8 mouse cellular contexts compared by ENCODE assay signal in genomic region chr17:24351760-24352357, GRCm38 (mm10). TPM values are rescaled to one million over a fixed set of nuclear protein-coding genes. Genes with fewer than 3 reads are reported as not detected.
A peak's percentile ranks its signal among the peaks of the same experiment; 100 is the strongest.
DNase-seq lines count a peak whose midpoint lies in the region; ATAC-seq and TF ChIP-seq lines count a peak whose summit lies in the region.

TSS of gene Abca3 (plus strand) at chr17:24351950.

- ATAC-seq in heart, embryonic 15.5 days (replicated peaks; ENCODE audit: insufficient number of reproducible peaks, insufficient read depth, low FRiP score, low read depth) = peak; percentile 95
- ATAC-seq in liver, embryonic 14.5 days (ENCODE audit: insufficient read depth) = peak; percentile 82
- peak; percentile 93 for ATAC-seq in neural tube, embryonic 11.5 days (ENCODE audit: insufficient read depth, low FRiP score, low TSS enrichment)
- peak; percentile 94 for ATAC-seq in stomach, postnatal 0 days (ENCODE audit: low FRiP score, low TSS enrichment)

- peak within 1 kb of the TSS; percentile 70 for H3K9ac ChIP-seq in heart, embryonic 15.5 days
- H3K9ac ChIP-seq in liver, embryonic 14.5 days (replicated peaks) = peak within 1 kb of the TSS; percentile 96
- H3K9ac ChIP-seq in neural tube, embryonic 11.5 days (ENCODE audit: low read length) = peak within 1 kb of the TSS; percentile 87
- H3K9ac ChIP-seq in stomach, postnatal 0 days (ENCODE audit: low read length) = peak within 1 kb of the TSS; percentile 94

- under 1% methylated on average over 55 of the region's 55 CpGs for WGBS in forebrain, embryonic 10.5 days
- under 1% methylated on average over 45 of the region's 55 CpGs for WGBS in heart, embryonic 15.5 days
- under 1% methylated on average over 54 of the region's 55 CpGs for WGBS in liver, embryonic 14.5 days (ENCODE audit: insufficient replicate concordance)
- 0% methylated on average over 49 of the region's 55 CpGs for WGBS in neural tube, embryonic 11.5 days
- under 1% methylated on average over 53 of the region's 55 CpGs for WGBS in stomach, postnatal 0 days

- peak within 1 kb of the TSS; percentile 83 for H3K4me3 ChIP-seq in forebrain, embryonic 10.5 days
- H3K4me3 ChIP-seq in heart, embryonic 15.5 days = peak within 1 kb of the TSS; percentile 71
- H3K4me3 ChIP-seq in liver, embryonic 14.5 days (ENCODE audit: insufficient read depth in 1 of 2, low read depth in 2 of 2, low read length in 2 of 2) = peak within 1 kb of the TSS; percentile 77 to 82
- peak within 1 kb of the TSS; percentile 81 for H3K4me3 ChIP-seq in neural tube, embryonic 11.5 days (ENCODE audit: low read depth, low read length)
- peak within 1 kb of the TSS; percentile 75 for H3K4me3 ChIP-seq in stomach, postnatal 0 days (ENCODE audit: low read depth, low read length)

- H3K36me3 ChIP-seq in forebrain, embryonic 10.5 days (replicated peaks) = no peaks in the 10 kb centered on the region
- H3K36me3 ChIP-seq in heart, embryonic 15.5 days = no peaks in the 10 kb centered on the region
- no peaks in the 10 kb centered on the region for H3K36me3 ChIP-seq in liver, embryonic 14.5 days (replicated peaks; ENCODE audit: control insufficient read depth, insufficient read depth, low read depth)
- no peaks in the 10 kb centered on the region for H3K36me3 ChIP-seq in neural tube, embryonic 11.5 days (ENCODE audit: control insufficient read depth, insufficient read depth, low read length)
- no peaks in the 10 kb centered on the region for H3K36me3 ChIP-seq in stomach, postnatal 0 days (ENCODE audit: control insufficient read depth, insufficient read depth, low read length)

- H3K9me3 ChIP-seq in forebrain, embryonic 10.5 days = no peaks in the 10 kb centered on the region
- no peaks in the 10 kb centered on the region for H3K9me3 ChIP-seq in heart, embryonic 15.5 days (replicated peaks)
- H3K9me3 ChIP-seq in liver, embryonic 14.5 days (ENCODE audit: control insufficient read depth, low read length) = no peaks in the 10 kb centered on the region
- no peaks in the 10 kb centered on the region for H3K9me3 ChIP-seq in neural tube, embryonic 11.5 days (ENCODE audit: control insufficient read depth, low read length)
- H3K9me3 ChIP-seq in stomach, postnatal 0 days (ENCODE audit: control insufficient read depth, low read length) = no peaks in the 10 kb centered on the region

- TF ChIP-seq CTCF in liver, embryonic 14.5 days (IDR thresholded peaks at IDR 0.05; ENCODE audit: low read depth) = peak; percentile 98
- TF ChIP-seq CTCF in stomach, postnatal 0 days (IDR thresholded peaks at IDR 0.05; ENCODE audit: low read depth) = peak; percentile 96

- peak within 1 kb of the TSS; percentile 90 for H3K27ac ChIP-seq in forebrain, embryonic 10.5 days
- H3K27ac ChIP-seq in heart, embryonic 15.5 days = peak within 1 kb of the TSS; percentile 38
- peak within 1 kb of the TSS; percentile 94 for H3K27ac ChIP-seq in liver, embryonic 14.5 days
- H3K27ac ChIP-seq in neural tube, embryonic 11.5 days (ENCODE audit: low read depth, low read length) = peak within 1 kb of the TSS; percentile 54; the same call in 1 of the 2 replicates
- peak within 1 kb of the TSS; percentile 78 for H3K27ac ChIP-seq in stomach, postnatal 0 days (replicated peaks)

- H3K27me3 ChIP-seq in forebrain, embryonic 10.5 days (ENCODE audit: poor library complexity, severe bottlenecking) = peaks cover 54% of the 10 kb centered on the region
- H3K27me3 ChIP-seq in heart, embryonic 15.5 days = peaks cover 22% of the 10 kb centered on the region
- peaks cover 13% of the 10 kb centered on the region for H3K27me3 ChIP-seq in liver, embryonic 14.5 days (ENCODE audit: control insufficient read depth, insufficient read depth, low read length)
- H3K27me3 ChIP-seq in neural tube, embryonic 11.5 days (ENCODE audit: control insufficient read depth, insufficient read depth, low read length) = peaks cover 9% of the 10 kb centered on the region
- no peaks in the 10 kb centered on the region for H3K27me3 ChIP-seq in stomach, postnatal 0 days (ENCODE audit: control insufficient read depth, insufficient read depth, low read length)

- DNase-seq in CD4-positive, CD25-positive, alpha-beta regulatory T cell, adult 2 months (ENCODE audit: low read depth, low spot score) = peak; percentile 100
- peak; percentile 87 for DNase-seq in c-Kit-negative CD71-positive TER-119-positive erythroid progenitor cells, embryonic 14.5 days (ENCODE audit: low read depth, low spot score)
- peak; percentile 93 for DNase-seq in forebrain, embryonic 10.5 days (ENCODE audit: extremely low spot score, low spot score)
- peak; percentile 95 to 97 for DNase-seq in kidney, postnatal 25 days
- peak; percentile 87 to 88 (median 88) for DNase-seq in liver, embryonic 14.5 days (ENCODE audit: low read depth in 3 of 3, low spot score in 3 of 3)
- peak; percentile 97 for DNase-seq in neural tube, embryonic 11.5 days (ENCODE audit: low spot score)
- DNase-seq in stomach, postnatal 0 days (ENCODE audit: low spot score) = peak; percentile 96

- H3K4me1 ChIP-seq in forebrain, embryonic 10.5 days = peaks cover 31% of the 10 kb centered on the region
- peaks cover 16% of the 10 kb centered on the region for H3K4me1 ChIP-seq in heart, embryonic 15.5 days (replicated peaks)
- H3K4me1 ChIP-seq in liver, embryonic 14.5 days (replicated peaks; ENCODE audit: control insufficient read depth in 2 of 2, insufficient read depth in 2 of 2, low read length in 1 of 2) = peaks cover 26 to 40% of the 10 kb centered on the region in 2 experiments
- H3K4me1 ChIP-seq in neural tube, embryonic 11.5 days (ENCODE audit: control insufficient read depth, insufficient read depth, low read length) = peaks cover 11% of the 10 kb centered on the region; the same call in 1 of the 2 replicates
- H3K4me1 ChIP-seq in stomach, postnatal 0 days (replicated peaks; ENCODE audit: control insufficient read depth, insufficient read depth) = no peaks in the 10 kb centered on the region

- TF ChIP-seq EP300 in liver, embryonic 14.5 days (IDR thresholded peaks at IDR 0.05; ENCODE audit: low read depth) = no peak
- no peak for TF ChIP-seq EP300 in stomach, postnatal 0 days (optimal IDR thresholded peaks at IDR 0.05)

- peak within 1 kb of the TSS; percentile 98 for H3K4me2 ChIP-seq in heart, embryonic 15.5 days
- peak within 1 kb of the TSS; percentile 75 for H3K4me2 ChIP-seq in liver, embryonic 14.5 days (ENCODE audit: low read depth)
- H3K4me2 ChIP-seq in neural tube, embryonic 11.5 days (ENCODE audit: low read depth) = peak within 1 kb of the TSS; percentile 94
- peak within 1 kb of the TSS; percentile 99 for H3K4me2 ChIP-seq in stomach, postnatal 0 days (replicated peaks; ENCODE audit: low read depth)

RNA-seq across cellular contexts. Expression of gene Abca3, which starts in this region (rescaled TPM):
- 8.6 and 10.0 TPM in 2 replicates for polyA plus RNA-seq in forebrain, embryonic 10.5 days (2016; fragmentation: Nextera tagmentation; extraction: Ambion mirVana)
- polyA plus RNA-seq in heart, embryonic 15.5 days (2015; fragmentation: Nextera tagmentation; extraction: Ambion mirVana) = 6.0 and 7.8 TPM in 2 replicates
- 14.4 and 14.8 TPM in 2 replicates for polyA plus RNA-seq in liver, embryonic 14.5 days (2012; rRNA removed)
- 12.5 and 14.4 TPM in 2 replicates for polyA plus RNA-seq in liver, embryonic 14.5 days (2014; fragmentation: Nextera tagmentation; extraction: Ambion mirVana)
- polyA plus RNA-seq in neural tube, embryonic 11.5 days (2014; fragmentation: Nextera tagmentation; extraction: Ambion mirVana) = 15.3 and 20.1 TPM in 2 replicates
- 9.2 and 10.9 TPM in 2 replicates for polyA plus RNA-seq in stomach, postnatal 0 days (2015; fragmentation: Nextera tagmentation; extraction: Ambion mirVana)

Comparison
In these comparisons a context has a peak if more than half of its experiments do, and no peak if none do; other contexts are left out.
1. Peak in every context shown above with its lines: DNase-seq, ATAC-seq, H3K4me3 ChIP-seq and H3K27ac ChIP-seq.
2. H3K27ac ChIP-seq: peak in every context shown above with its lines; median percentile 94 in liver, embryonic 14.5 days; 90 in forebrain, embryonic 10.5 days; 78 in stomach, postnatal 0 days; 54 in neural tube, embryonic 11.5 days; 38 in heart, embryonic 15.5 days.